34 mouse cellular contexts compared by ENCODE assay signal in the genomic region with DNA sequence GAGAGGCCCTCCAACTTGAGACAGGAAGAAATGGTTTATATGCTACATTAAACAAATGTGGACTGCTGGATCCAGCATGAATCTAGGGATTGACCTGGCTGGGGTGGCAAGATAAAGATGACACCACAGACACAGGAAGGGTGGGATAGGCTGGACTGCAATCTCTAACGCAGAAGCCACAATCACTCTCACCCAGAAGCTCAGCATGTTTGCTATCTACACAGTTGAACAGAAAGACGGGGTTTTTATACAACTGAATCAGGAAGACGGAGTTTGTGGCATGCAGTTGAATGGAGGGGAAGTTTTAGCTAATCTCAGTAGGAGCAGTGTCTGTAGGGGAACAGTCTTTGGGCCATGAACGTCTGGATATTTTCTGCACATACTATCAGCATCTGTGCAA. TPM values are rescaled to one million over a fixed set of nuclear protein-coding genes. Genes with fewer than 3 reads are reported as not detected.
"Had no signal": no experiment of that assay in that cellular context is flagged by ENCODE, and none has a peak within 500 bp of the region (broad histone marks: within the 10 kb centered on the region; RNA-seq: fewer than 3 reads in every experiment).

No protein-coding gene starts in this region.

- H3K4me2 ChIP-seq: limb, embryonic 12.5 days; limb, embryonic 15.5 days; lung, embryonic 15.5 days; midbrain, embryonic 13.5 days had no signal

- H3K27me3 ChIP-seq: lung, embryonic 15.5 days had no signal

- DNase-seq: kidney, adult 2 months; kidney, postnatal 25 days; layer of hippocampus, postnatal 36 days; left cerebral cortex, postnatal 4 days; lung, postnatal 10 days; lung, postnatal 4 days; right cerebral cortex, postnatal 14 days; right cerebral cortex, postnatal 4 days; thymus, adult 2 months; thymus, postnatal 14 days; thymus, postnatal 4 days had no signal

- H3K9ac ChIP-seq: limb, embryonic 12.5 days; limb, embryonic 15.5 days; lung, embryonic 15.5 days; midbrain, embryonic 13.5 days had no signal

- H3K4me3 ChIP-seq: layer of hippocampus, adult 2 months; left cerebral cortex, adult 2 months; limb, embryonic 12.5 days; limb, embryonic 15.5 days; lung, embryonic 15.5 days; midbrain, embryonic 10.5 days; midbrain, embryonic 13.5 days; myocyte had no signal

- H3K27ac ChIP-seq: kidney, postnatal 0 days; layer of hippocampus, adult 2 months; left cerebral cortex, adult 2 months; limb, embryonic 12.5 days; limb, embryonic 15.5 days; lung, embryonic 15.5 days; midbrain, embryonic 10.5 days; midbrain, embryonic 13.5 days; stomach, postnatal 0 days had no signal

- ATAC-seq: inflammation-experienced regulatory T-cells, adult 6 months; intestine, postnatal 0 days; midbrain, embryonic 13.5 days; midbrain, embryonic 16.5 days had no signal

- H3K9me3 ChIP-seq: limb, embryonic 12.5 days; limb, embryonic 15.5 days; lung, embryonic 15.5 days; midbrain, embryonic 10.5 days; midbrain, embryonic 13.5 days had no signal

- H3K4me1 ChIP-seq: limb, embryonic 12.5 days; limb, embryonic 15.5 days; lung, embryonic 15.5 days; midbrain, embryonic 10.5 days; midbrain, embryonic 13.5 days had no signal

- H3K36me3 ChIP-seq: limb, embryonic 12.5 days; limb, embryonic 15.5 days; lung, embryonic 15.5 days; midbrain, embryonic 10.5 days; midbrain, embryonic 13.5 days had no signal

RNA-seq across cellular contexts. Expression of a gene that starts 19.9 kb away (rescaled TPM):
- polyA plus RNA-seq: liver, embryonic 16.5 days; neural tube, embryonic 11.5 days had no signal

RNA-seq across cellular contexts. Expression of a gene that starts 45.3 kb away (rescaled TPM):
- total RNA-seq: layer of hippocampus, adult 2 months; layer of hippocampus, postnatal 10 days; layer of hippocampus, postnatal 36 days; left cerebral cortex, adult 2 months; left cerebral cortex, postnatal 10 days; left cerebral cortex, postnatal 4 days; megakaryocyte, adult 5-6 weeks; monocyte, adult 5-6 weeks had no signal
- polyA plus RNA-seq: intestine, postnatal 0 days; kidney, adult 2 months; kidney, embryonic 14.5 days; kidney, postnatal 0 days; large intestine, adult 2 months; limb, embryonic 12.5 days; limb, embryonic 15.5 days; liver, embryonic 16.5 days; midbrain, embryonic 10.5 days; midbrain, embryonic 13.5 days; midbrain, embryonic 16.5 days; myocyte; neural tube, embryonic 11.5 days; neural tube, embryonic 14.5 days; stomach, embryonic 14.5 days; stomach, postnatal 0 days; thymus, adult 2 months had no signal
